Mouse (Mus musculus): ENCODE data around the gene Xaf1. TPM values are rescaled to one million over a fixed set of nuclear protein-coding genes. Genes with fewer than 3 reads are reported as not detected.

Gene Xaf1
- total and polyA plus RNA-seq, 3 experiments: 22.3 to 28.9 (median 26.9) TPM

DNA sequence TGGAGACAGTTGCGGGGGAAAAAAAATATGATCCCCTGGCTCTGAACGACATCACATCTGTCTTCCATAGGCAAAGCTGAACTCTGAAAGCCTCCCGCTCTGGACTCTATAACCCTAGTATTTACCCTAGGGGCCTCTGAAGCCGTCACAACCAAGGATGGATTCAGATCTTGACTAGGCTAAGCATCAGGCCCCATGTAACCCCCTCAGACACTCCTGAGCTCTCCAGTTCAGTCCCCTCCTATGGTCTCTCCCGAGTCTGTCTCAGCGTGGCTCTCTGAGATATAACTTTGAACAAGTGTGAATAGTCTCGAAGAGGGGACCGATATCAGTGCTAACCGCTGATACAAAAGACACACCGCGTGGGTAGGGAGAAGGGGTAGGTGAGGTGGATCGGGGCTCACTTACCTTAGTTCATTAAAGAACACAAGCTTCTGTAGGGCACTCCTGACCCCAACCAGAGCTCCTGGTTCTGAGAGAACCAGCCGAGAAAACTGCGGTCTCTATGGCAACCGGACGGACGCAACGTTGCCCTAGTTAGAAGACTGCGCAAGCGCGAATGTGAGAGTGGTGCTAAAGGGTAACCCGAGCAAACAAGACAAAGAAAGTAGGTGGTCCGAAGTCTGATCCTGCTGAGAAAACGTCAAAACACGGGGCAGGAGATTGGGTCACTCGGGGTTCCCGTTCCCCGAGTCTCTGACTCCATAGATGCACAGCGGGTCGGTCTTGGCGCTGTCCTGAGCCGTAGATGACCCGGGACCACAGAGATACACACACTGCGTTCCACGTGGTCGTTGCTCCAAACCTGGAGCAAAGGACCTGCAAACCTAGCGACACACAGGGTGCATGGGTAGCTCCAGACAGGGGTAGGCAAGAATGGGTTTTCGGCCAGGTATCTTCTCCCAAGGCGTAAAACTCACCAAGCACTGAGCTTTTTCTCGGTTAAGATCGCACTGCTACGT, 60.2 kb downstream of the Xaf1 start:
- peak; percentile 75 for DNase-seq

DNA sequence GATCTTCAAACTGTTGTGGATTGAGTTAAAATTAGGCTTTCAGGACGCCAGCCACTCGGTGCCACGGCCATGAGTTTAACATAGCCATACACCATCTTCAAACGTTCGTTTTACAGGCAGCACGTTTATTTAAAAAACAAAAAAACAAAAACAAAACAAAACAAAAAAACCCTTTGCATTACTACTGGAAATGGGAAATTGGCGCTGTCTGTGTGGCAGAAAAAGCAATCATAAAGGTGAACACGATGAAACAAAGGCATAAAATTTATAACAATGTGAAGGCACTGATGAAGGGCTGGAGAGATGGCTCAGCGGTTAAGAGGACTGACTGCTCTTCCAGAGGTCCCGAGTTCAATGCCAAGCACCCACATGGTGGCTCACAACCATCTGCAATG, 60.9 kb downstream of the Xaf1 start, which contains the start of gene Tekt1:
Tekt1 (minus strand) TSS at position 96 of the 395 bp plus-strand sequence.
- DNase-seq: no peak

Other genes with a start within 250 kb of the Xaf1 start
- gene Pitpnm3, start 165.9 kb upstream of the Xaf1 start, total RNA-seq (2021): 1 to 10 TPM; 1.8 to 4.5 TPM
- gene Pitpnm3, start 165.9 kb upstream of the Xaf1 start, polyA plus RNA-seq (2012; rRNA removed): 4.0 and 6.6 TPM in 2 replicates
- gene Gm43951, start 94.8 kb upstream of the Xaf1 start, total RNA-seq (2021): under 1 TPM; 0.35 to 0.81 TPM
- gene Gm43951, start 94.8 kb upstream of the Xaf1 start, polyA plus RNA-seq (2012; rRNA removed): 0.15 TPM in 1 of 2 replicates, not detected in the other
- gene 4933427D14Rik, start 94.2 kb upstream of the Xaf1 start, total RNA-seq (2021): 1 to 10 TPM; 6.0 to 6.4 TPM
- gene 4933427D14Rik, start 94.2 kb upstream of the Xaf1 start, polyA plus RNA-seq (2012; rRNA removed): 3.1 and 3.3 TPM in 2 replicates
- 10 to 100 TPM; 76.6 to 77.6 TPM for gene Txndc17, start 94.1 kb upstream of the Xaf1 start, total RNA-seq (2021)
- 9.6 and 13.0 TPM in 2 replicates for gene Txndc17, start 94.1 kb upstream of the Xaf1 start, polyA plus RNA-seq (2012; rRNA removed)
- gene Med31, start 86.0 kb upstream of the Xaf1 start, total RNA-seq (2021): 10 to 100 TPM in 1 of 2 experiments, 1 to 10 TPM in 1; 9.4 to 11.6 TPM
- gene Med31, start 86.0 kb upstream of the Xaf1 start, polyA plus RNA-seq (2012; rRNA removed): 3.6 and 4.4 TPM in 2 replicates
- under 1 TPM; 0.20 to 0.38 TPM for gene Slc13a5, start 34.4 kb upstream of the Xaf1 start, total RNA-seq (2021)
- gene Slc13a5, start 34.4 kb upstream of the Xaf1 start, polyA plus RNA-seq (2012; rRNA removed): 0.08 and 0.12 TPM in 2 replicates
- not detected for gene Fbxo39, start 12.8 kb downstream of the Xaf1 start, total RNA-seq (2021)
- gene Fbxo39, start 12.8 kb downstream of the Xaf1 start, polyA plus RNA-seq (2012; rRNA removed): 0.06 TPM in 1 of 2 replicates, not detected in the other
- under 1 TPM; 0.21 to 0.86 TPM for gene Tekt1, start 60.8 kb downstream of the Xaf1 start, total RNA-seq (2021)
- 0.07 and 0.17 TPM in 2 replicates for gene Tekt1, start 60.8 kb downstream of the Xaf1 start, polyA plus RNA-seq (2012; rRNA removed)
- 1 to 10 TPM; 2.4 to 2.5 TPM for gene Smtnl2, start 110.1 kb downstream of the Xaf1 start, total RNA-seq (2021)
- gene Smtnl2, start 110.1 kb downstream of the Xaf1 start, polyA plus RNA-seq (2012; rRNA removed): 4.4 and 5.6 TPM in 2 replicates
- gene Ggt6, start 133.9 kb downstream of the Xaf1 start, total RNA-seq (2021): 1 to 10 TPM in 1 of 2 experiments, under 1 TPM in 1; 0.83 to 4.7 TPM
- gene Ggt6, start 133.9 kb downstream of the Xaf1 start, polyA plus RNA-seq (2012; rRNA removed): 8.5 and 13.4 TPM in 2 replicates
- gene Mybbp1a, start 139.7 kb downstream of the Xaf1 start, total RNA-seq (2021): 10 to 100 TPM; 68.0 to 86.1 TPM
- gene Mybbp1a, start 139.7 kb downstream of the Xaf1 start, polyA plus RNA-seq (2012; rRNA removed): 31.6 and 37.9 TPM in 2 replicates
- 1 to 10 TPM; 2.0 to 4.2 TPM for gene Spns2, start 188.3 kb downstream of the Xaf1 start, total RNA-seq (2021)
- 5.2 and 7.6 TPM in 2 replicates for gene Spns2, start 188.3 kb downstream of the Xaf1 start, polyA plus RNA-seq (2012; rRNA removed)
- gene Spns3, start 248.9 kb downstream of the Xaf1 start, total RNA-seq (2021): under 1 TPM in 1 of 2 experiments, not detected in 1; 0.10 TPM
- 0.17 and 0.39 TPM in 2 replicates for gene Spns3, start 248.9 kb downstream of the Xaf1 start, polyA plus RNA-seq (2012; rRNA removed)